Mouse (Mus musculus) ES-E14 (cell line): ENCODE data around the gene Haghl.
A peak's percentile ranks its signal among the peaks of the same experiment; 100 is the strongest.

ENCODE experiments used
- HCFC1 ChIP-seq: IDR thresholded peaks from 2 replicates; pipeline ENCODE4 v1.6.1; 2012; ENCODE audit warnings: low read length, inconsistent platforms, borderline replicate concordance; ENCODE audit not compliant: insufficient read depth
- MAFK ChIP-seq: IDR thresholded peaks from 2 replicates; pipeline ENCODE4 v1.6.1; 2014; ENCODE audit warnings: mild to moderate bottlenecking, low read depth, low read length, inconsistent platforms; ENCODE audit not compliant: insufficient read depth
- ZC3H11A ChIP-seq: IDR thresholded peaks from 2 replicates; pipeline ENCODE4 v1.6.1; 2012; ENCODE audit warnings: low read depth, mild to moderate bottlenecking, inconsistent platforms, low read length, borderline replicate concordance
- ZNF384 ChIP-seq: IDR thresholded peaks from 2 replicates; pipeline ENCODE4 v1.6.1; 2012; ENCODE audit warnings: low read depth, low read length, inconsistent platforms

- TF ChIP-seq ZNF384 (no peak), MAFK (no peak), HCFC1 (no peak), ZC3H11A (0 out of 2 replicates have a peak, but pooled peaks have one; percentile 7)
These were observed 53.4 kb downstream of the Haghl start for GRCm38 (mm10) chr17:25732082-25732481.
